Mouse (Mus musculus) embryonic facial prominence, embryonic 13.5 days (tissue): ENCODE results near the gene Tmem192. TPM values are rescaled to one million over a fixed set of nuclear protein-coding genes. Genes with fewer than 3 reads are reported as not detected.

ENCODE experiments used
- ATAC-seq: fragments of 200-750 bp; cut with Nextera tagmentation; 2 replicates; pipeline ENCODE4 v1.8.0; 2017; ENCODE audit warnings: low read depth; ENCODE audit not compliant: insufficient number of reproducible peaks, insufficient read depth, low FRiP score, low TSS enrichment
- H3K27ac ChIP-seq: fragments of 300-500 bp; sonication (generic); 2 replicates; pipeline ENCODE4 v1.5.1; 2015; ENCODE audit warnings: moderate library complexity, mild to moderate bottlenecking, inconsistent platforms
- H3K27me3 ChIP-seq: fragments of 300-500 bp; sonication (generic); 2 replicates; pipeline ENCODE4 v1.6.1; 2015; ENCODE audit warnings: mild to moderate bottlenecking, inconsistent platforms
- H3K36me3 ChIP-seq: fragments of 300-500 bp; sonication (generic); 2 replicates; pipeline ENCODE4 v1.6.1; 2015; ENCODE audit warnings: mild to moderate bottlenecking, inconsistent platforms
- H3K4me1 ChIP-seq: fragments of 300-500 bp; sonication (generic); 2 replicates; pipeline ENCODE4 v1.6.1; 2015; ENCODE audit warnings: inconsistent platforms
- H3K4me2 ChIP-seq: fragments of 300-500 bp; sonication (generic); 2 replicates; pipeline ENCODE4 v1.6.1; 2015; ENCODE audit warnings: moderate library complexity, mild to moderate bottlenecking, inconsistent platforms
- H3K4me3 ChIP-seq: fragments of 300-500 bp; sonication (generic); 2 replicates; pipeline ENCODE4 v1.5.1; 2015; ENCODE audit warnings: mild to moderate bottlenecking, inconsistent platforms
- H3K9ac ChIP-seq: fragments of 300-500 bp; sonication (generic); 2 replicates; pipeline ENCODE4 v1.6.1; 2015; ENCODE audit warnings: mild to moderate bottlenecking, inconsistent platforms
- H3K9me3 ChIP-seq: fragments of 300-500 bp; sonication (generic); 2 replicates; pipeline ENCODE4 v1.6.1; 2016; ENCODE audit warnings: inconsistent platforms
- WGBS: fragments of 180-500 bp; shearing (Covaris S2); methylation state at CpG from one replicate; pipeline ENCODE4 v1.1.7; 2015; ENCODE audit warnings: mixed read lengths; 5-methylcytosine and 5-hydroxymethylcytosine counted together
- polyA plus RNA-seq: library from polyadenylated mRNA; unstranded; fragments of >200 nt; fragmentation: Nextera tagmentation; extraction: Ambion mirVana; gene quantifications from 2 replicates; pipeline ENCODE4 v1.2.1, GENCODE M21; 2015

Gene Tmem192
- 22.0 and 24.8 TPM in 2 replicates for polyA plus RNA-seq

GRCm38 (mm10) chr8:64946820-64947697 lies at the start of gene Tmem192:
Gene Tmem192 (plus strand): TSS chr8:64947185.
- Histone ChIP-seq H3K4me1 (peaks cover 5% of the 10 kb centered on the region; the same call in 1 of the 2 replicates), H3K27me3 (peaks cover 19% of the 10 kb centered on the region), H3K36me3 (no peaks in the 10 kb centered on the region), H3K9ac (peak within 1 kb of the TSS; percentile 76), H3K9me3 (no peaks in the 10 kb centered on the region), H3K27ac (peak within 1 kb of the TSS; percentile 69), H3K4me3 (peak within 1 kb of the TSS; percentile 81), H3K4me2 (peak within 1 kb of the TSS; percentile 67)
- WGBS, result 2% methylated on average over 67 of the region's 73 CpGs
- ATAC-seq, result peak; percentile 91

- Histone ChIP-seq H3K27ac (no peak overlapping the region), H3K9me3 (no peaks in the 10 kb centered on the region), H3K9ac (no peak overlapping the region), H3K4me3 (no peak overlapping the region), H3K4me1 (no peaks in the 10 kb centered on the region), H3K36me3 (no peaks in the 10 kb centered on the region), H3K4me2 (no peak overlapping the region), H3K27me3 (no peaks in the 10 kb centered on the region)
- no peak for ATAC-seq
- 12% methylated on average over 4 of the region's 4 CpGs for WGBS
These were observed 48.3 kb upstream of the Tmem192 start for GRCm38 (mm10) chr8:64898710-64899109.

GRCm38 (mm10) chr8:64900645-64901044 lies 46.3 kb upstream of the Tmem192 start:
- Histone ChIP-seq H3K4me3 (no peak overlapping the region), H3K4me2 (no peak overlapping the region), H3K4me1 (no peaks in the 10 kb centered on the region), H3K36me3 (no peaks in the 10 kb centered on the region), H3K27me3 (no peaks in the 10 kb centered on the region), H3K9ac (no peak overlapping the region), H3K9me3 (no peaks in the 10 kb centered on the region), H3K27ac (no peak overlapping the region)
- WGBS, result 88% methylated on average over 3 of the region's 3 CpGs
- ATAC-seq, result no peak

- H3K27ac ChIP-seq, result no peak overlapping the region
- WGBS, result 65% methylated on average over 7 of the region's 7 CpGs
- no peak overlapping the region for H3K4me3 ChIP-seq
- no peaks in the 10 kb centered on the region for H3K4me1 ChIP-seq
- H3K36me3 ChIP-seq, result no peaks in the 10 kb centered on the region
- no peaks in the 10 kb centered on the region for H3K9me3 ChIP-seq
- no peak for ATAC-seq
- no peak overlapping the region for H3K9ac ChIP-seq
- H3K4me2 ChIP-seq, result no peak overlapping the region
- H3K27me3 ChIP-seq, result no peaks in the 10 kb centered on the region
These were observed 45.3 kb upstream of the Tmem192 start for GRCm38 (mm10) chr8:64901527-64902156.

- ATAC-seq, result no peak
- Histone ChIP-seq H3K27ac (no peak overlapping the region), H3K4me2 (no peak overlapping the region), H3K4me3 (no peak overlapping the region), H3K36me3 (no peaks in the 10 kb centered on the region), H3K9ac (no peak overlapping the region), H3K9me3 (no peaks in the 10 kb centered on the region), H3K4me1 (no peaks in the 10 kb centered on the region), H3K27me3 (no peaks in the 10 kb centered on the region)
- WGBS, result 70% methylated on average over 12 of the region's 12 CpGs
These were observed 44.8 kb upstream of the Tmem192 start for GRCm38 (mm10) chr8:64902191-64902590.

GRCm38 (mm10) chr8:64903778-64904177 lies 43.2 kb upstream of the Tmem192 start:
- H3K4me3 ChIP-seq, result no peak overlapping the region
- no peak overlapping the region for H3K4me2 ChIP-seq
- no peaks in the 10 kb centered on the region for H3K36me3 ChIP-seq
- H3K27ac ChIP-seq, result no peak overlapping the region
- WGBS, result 61% methylated on average over 3 of the region's 3 CpGs
- H3K9me3 ChIP-seq, result no peaks in the 10 kb centered on the region
- ATAC-seq, result no peak
- no peak overlapping the region for H3K9ac ChIP-seq
- H3K27me3 ChIP-seq, result no peaks in the 10 kb centered on the region
- H3K4me1 ChIP-seq, result no peaks in the 10 kb centered on the region

- Histone ChIP-seq H3K4me3 (no peak overlapping the region), H3K4me2 (no peak overlapping the region), H3K27ac (no peak overlapping the region), H3K9ac (no peak overlapping the region), H3K4me1 (no peaks in the 10 kb centered on the region), H3K36me3 (no peaks in the 10 kb centered on the region), H3K27me3 (no peaks in the 10 kb centered on the region), H3K9me3 (no peaks in the 10 kb centered on the region)
- no peak for ATAC-seq
- WGBS, result 94% methylated on average over 2 of the region's 2 CpGs
These were observed 37.0 kb upstream of the Tmem192 start for GRCm38 (mm10) chr8:64910026-64910425.

- ATAC-seq, result no peak
- 86% methylated on average over 5 of the region's 5 CpGs for WGBS
These were observed 30.2 kb upstream of the Tmem192 start for GRCm38 (mm10) chr8:64916793-64917192.

GRCm38 (mm10) chr8:64923329-64923728 lies 23.7 kb upstream of the Tmem192 start:
- Histone ChIP-seq H3K27ac (no peak overlapping the region), H3K36me3 (no peaks in the 10 kb centered on the region), H3K4me1 (peaks cover 7% of the 10 kb centered on the region; the same call in 1 of the 2 replicates), H3K4me3 (no peak overlapping the region), H3K9ac (no peak overlapping the region), H3K4me2 (no peak overlapping the region), H3K9me3 (no peaks in the 10 kb centered on the region), H3K27me3 (no peaks in the 10 kb centered on the region)
- WGBS, result 67% methylated on average over 3 of the region's 3 CpGs
- no peak for ATAC-seq

More at GRCm38 (mm10) chr8:64916793-64917192, 30.2 kb upstream of the Tmem192 start:
- Histone ChIP-seq H3K4me2 (no peak overlapping the region), H3K4me1 (peaks cover 7% of the 10 kb centered on the region; the same call in 1 of the 2 replicates), H3K36me3 (no peaks in the 10 kb centered on the region), H3K27me3 (no peaks in the 10 kb centered on the region), H3K4me3 (no peak overlapping the region), H3K9ac (no peak overlapping the region), H3K27ac (no peak overlapping the region), H3K9me3 (no peaks in the 10 kb centered on the region)

- H3K4me1 ChIP-seq, result peaks cover 7% of the 10 kb centered on the region; the same call in 1 of the 2 replicates
- no peak overlapping the region for H3K9ac ChIP-seq
- ATAC-seq, result no peak
- no peak overlapping the region for H3K27ac ChIP-seq
- WGBS, result 89% methylated on average over 4 of the region's 4 CpGs
- H3K4me3 ChIP-seq, result no peak overlapping the region
- no peaks in the 10 kb centered on the region for H3K27me3 ChIP-seq
- H3K36me3 ChIP-seq, result no peaks in the 10 kb centered on the region
- no peak overlapping the region for H3K4me2 ChIP-seq
- H3K9me3 ChIP-seq, result no peaks in the 10 kb centered on the region
These were observed 21.2 kb upstream of the Tmem192 start for GRCm38 (mm10) chr8:64925762-64926161.

GRCm38 (mm10) chr8:64926355-64926754 lies 20.6 kb upstream of the Tmem192 start:
- no peaks in the 10 kb centered on the region for H3K36me3 ChIP-seq
- H3K9ac ChIP-seq, result no peak overlapping the region
- 47% methylated on average over 3 of the region's 3 CpGs for WGBS
- H3K9me3 ChIP-seq, result no peaks in the 10 kb centered on the region
- H3K4me1 ChIP-seq, result peaks cover 4% of the 10 kb centered on the region; the same call in 1 of the 2 replicates
- no peak overlapping the region for H3K4me2 ChIP-seq
- H3K27ac ChIP-seq, result no peak overlapping the region
- no peak for ATAC-seq
- no peaks in the 10 kb centered on the region for H3K27me3 ChIP-seq
- no peak overlapping the region for H3K4me3 ChIP-seq

GRCm38 (mm10) chr8:64928938-64929337 lies 18.0 kb upstream of the Tmem192 start:
- no peak overlapping the region for H3K27ac ChIP-seq
- H3K36me3 ChIP-seq, result no peaks in the 10 kb centered on the region
- ATAC-seq, result no peak
- 85% methylated on average over 6 of the region's 6 CpGs for WGBS
- H3K27me3 ChIP-seq, result no peaks in the 10 kb centered on the region
- no peak overlapping the region for H3K9ac ChIP-seq
- no peak overlapping the region for H3K4me2 ChIP-seq
- no peaks in the 10 kb centered on the region for H3K9me3 ChIP-seq
- H3K4me1 ChIP-seq, result no peaks in the 10 kb centered on the region
- no peak overlapping the region for H3K4me3 ChIP-seq
